Mouse (Mus musculus) embryonic stem cell, embryonic (primary cell): ENCODE results near the gene Hdac9.

Source experiments
- CTCF ChIA-PET, 4 experiments: fragments of 300-600 bp in 2 of 4; fragments of 350-600 bp in 2 of 4; sonication (Branson Sonifier 250); formaldehyde crosslinking; loops; one replicate each; lab custom pipeline; 2022; ENCODE audit warnings: inconsistent platforms in 2 of 4; lab: Charles Lee
- POLR2A ChIA-PET, 4 experiments: fragments of 300-600 bp in 2 of 4; fragments of 350-600 bp in 2 of 4; sonication (Branson Sonifier 250); formaldehyde crosslinking; loops; one replicate each; lab custom pipeline; 2022; ENCODE audit warnings: antibody characterized with exemption in 4 of 4, inconsistent platforms in 1 of 4; lab: Charles Lee

Gene Hdac9

DNA sequence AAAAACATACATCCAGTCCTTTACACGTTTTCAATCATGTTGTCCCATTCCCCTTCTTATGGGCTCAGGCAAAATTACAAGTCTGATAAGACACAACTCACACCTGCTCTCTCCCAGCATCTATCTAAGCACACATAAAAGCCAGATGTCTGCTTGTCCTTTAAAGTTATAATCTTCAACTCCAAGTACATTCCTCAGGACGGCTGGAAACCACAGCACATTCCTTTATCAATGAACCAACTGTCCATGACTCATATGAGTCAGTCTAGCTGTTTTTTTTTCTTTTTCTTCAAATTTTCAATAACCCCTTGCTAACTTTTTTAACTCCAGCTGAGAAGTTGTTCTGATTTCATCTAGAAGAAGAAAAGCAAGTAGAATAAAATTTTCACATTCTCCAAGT, 692.4 kb downstream of the Hdac9 start:
- CTCF ChIA-PET: no interaction called here
- POLR2A ChIA-PET: interaction anchor here in 1 of 4 experiments (0.6 kb wide), 1 partner anchor 506 kb away, joined by 3 read pairs; no protein-coding TSS in a partner anchor

DNA sequence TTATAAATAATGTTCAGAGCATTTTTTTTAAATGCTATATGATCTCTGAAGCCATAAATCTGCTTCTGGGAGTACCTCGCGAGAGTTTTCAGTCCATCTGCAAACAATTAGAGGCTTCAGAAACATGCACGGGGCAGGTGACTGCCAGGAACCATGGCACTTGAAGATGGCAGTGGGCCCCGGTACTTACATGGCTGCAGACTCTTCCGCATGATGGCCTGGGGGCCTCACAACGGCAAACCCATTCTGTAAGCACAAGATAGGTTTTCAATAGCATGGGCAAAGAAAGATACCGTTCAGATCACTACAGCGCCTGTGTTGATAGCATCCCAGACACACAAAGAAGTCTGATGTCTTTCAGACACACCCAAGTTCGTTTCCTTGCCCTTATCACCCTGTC, 695.9 kb downstream of the Hdac9 start:
- ChIA-PET POLR2A (no interaction called here), CTCF (no interaction called here)

DNA sequence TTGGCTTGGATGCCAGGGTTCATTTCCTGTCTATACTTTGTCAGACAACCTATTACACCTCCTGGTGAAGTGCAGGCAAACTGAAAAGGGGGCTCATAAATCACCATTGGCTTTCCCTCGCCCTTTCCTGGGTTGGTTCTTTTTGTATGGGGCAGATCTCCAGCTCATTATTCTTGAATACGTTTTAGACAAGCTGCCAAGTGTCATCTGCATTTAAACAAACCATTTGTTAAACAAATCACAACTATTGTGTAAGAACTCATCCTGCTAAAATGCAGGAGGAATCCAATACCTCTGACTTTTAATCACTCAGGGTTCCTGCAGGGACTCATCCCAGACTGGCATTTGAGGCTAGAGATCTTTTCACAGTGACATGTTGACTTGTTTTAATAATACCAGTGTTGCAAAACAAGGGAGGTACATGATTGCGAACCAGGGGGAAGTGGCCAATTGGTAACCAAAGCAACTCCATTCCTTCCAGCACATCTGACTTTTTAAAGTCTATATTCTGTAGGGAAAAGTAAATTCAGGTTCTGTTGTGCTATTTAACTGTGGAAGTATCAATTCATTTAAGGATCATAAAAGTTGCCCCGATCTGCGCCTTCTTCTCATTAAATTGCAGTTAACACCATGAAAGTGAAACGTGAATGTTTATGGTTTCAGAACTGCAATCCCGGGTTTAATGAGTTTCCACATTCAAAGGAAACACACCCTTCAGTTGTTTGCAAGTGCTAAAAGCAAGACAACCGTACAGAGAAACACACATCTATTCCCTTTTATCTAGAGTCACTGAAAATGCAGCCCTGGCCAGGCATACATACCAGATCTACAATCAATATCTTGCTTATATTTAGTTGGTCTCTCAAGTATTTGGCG, 696.6 kb downstream of the Hdac9 start:
- POLR2A ChIA-PET: no interaction called here
- CTCF ChIA-PET: interaction anchor here in 1 of 4 experiments (0.8 kb wide), 1 partner anchor 184 kb away, joined by 3 read pairs; no protein-coding TSS in a partner anchor

DNA sequence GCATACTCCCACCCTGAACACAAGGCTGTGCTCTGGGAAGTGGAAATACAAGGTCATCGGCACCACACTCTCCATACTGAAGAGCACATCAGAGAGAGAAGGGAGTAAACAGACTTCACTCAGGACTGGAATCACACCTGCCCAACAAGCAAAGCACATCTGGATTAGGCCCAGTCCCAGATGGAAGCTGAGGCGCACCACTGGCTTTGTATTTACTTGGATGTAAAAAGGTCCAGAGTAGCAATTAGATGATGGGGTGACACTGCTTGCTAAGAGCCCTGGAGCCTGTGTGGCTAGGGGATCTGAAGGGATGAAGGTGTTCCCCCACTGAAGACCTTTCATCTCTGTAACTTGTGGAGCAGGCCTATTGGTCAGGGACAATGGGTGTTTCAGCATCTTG, 698.3 kb downstream of the Hdac9 start:
- CTCF ChIA-PET: no interaction called here
- POLR2A ChIA-PET: no interaction called here

DNA sequence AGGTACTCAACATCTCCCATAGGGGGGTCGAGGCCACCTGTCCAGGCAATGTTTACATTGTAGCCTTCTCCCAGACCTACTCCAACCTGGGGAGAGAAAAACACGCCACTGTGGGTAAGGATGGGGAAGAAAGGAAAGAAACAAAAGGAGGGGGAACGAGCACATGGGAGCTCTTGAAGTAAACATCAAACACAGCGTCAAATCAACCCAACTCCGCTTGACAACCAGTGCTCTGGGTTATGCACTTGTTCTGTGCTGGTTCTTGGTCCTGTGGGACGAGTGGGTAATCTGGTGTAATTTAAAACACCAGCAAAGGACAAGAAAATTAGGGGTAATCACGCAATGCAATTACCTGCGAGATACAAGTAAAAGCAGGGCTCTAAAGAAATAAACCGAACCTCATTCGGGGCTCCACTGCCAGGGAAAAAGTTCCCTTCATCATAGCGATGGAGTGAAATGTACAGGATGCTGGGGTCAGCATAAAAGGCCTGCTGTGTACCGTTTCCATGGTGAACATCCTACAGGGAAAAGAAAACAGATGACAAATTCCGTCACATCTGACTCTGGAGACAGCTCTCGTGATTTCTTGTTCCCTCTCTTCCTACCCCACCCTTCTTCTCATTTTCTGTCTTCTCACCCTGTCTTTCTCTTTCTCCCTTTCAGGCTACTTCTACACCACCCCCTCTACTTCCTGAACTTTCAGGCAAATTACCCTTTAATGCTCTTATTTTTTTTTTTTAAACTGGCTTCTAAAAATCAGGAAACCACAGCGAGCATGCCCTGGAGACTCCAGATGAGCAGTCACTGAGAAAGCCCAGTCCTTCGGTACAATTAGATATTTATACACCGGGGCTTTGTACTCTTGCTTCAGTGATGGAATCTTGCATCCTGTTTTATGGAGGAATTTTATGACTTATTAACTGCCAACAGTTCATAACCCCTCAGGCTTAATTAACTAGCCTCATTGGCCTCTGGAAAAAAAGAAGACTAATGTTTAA, 701.6 kb downstream of the Hdac9 start:
- POLR2A ChIA-PET: no interaction called here
- CTCF ChIA-PET: no interaction called here

DNA sequence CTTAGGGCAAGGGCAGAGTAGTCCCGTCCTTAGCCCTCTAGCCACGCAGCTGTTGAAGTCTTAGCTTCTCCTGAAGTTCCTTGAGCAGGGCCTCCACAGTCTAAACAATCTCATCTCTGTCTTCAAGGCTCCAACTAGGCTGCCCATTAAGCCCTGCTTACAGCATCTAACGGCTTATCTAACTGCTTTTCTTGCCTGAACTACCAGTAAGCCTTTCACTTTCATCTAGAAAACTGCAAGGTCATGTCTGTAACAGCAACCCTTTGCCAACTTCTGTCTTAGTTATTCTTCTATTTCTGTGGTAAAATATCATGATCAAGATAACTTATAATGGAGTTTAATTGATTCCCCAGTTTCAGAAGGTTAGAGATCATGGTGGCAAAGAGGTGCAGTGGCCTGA, 704.7 kb downstream of the Hdac9 start:
- ChIA-PET CTCF (no interaction called here), POLR2A (no interaction called here)

DNA sequence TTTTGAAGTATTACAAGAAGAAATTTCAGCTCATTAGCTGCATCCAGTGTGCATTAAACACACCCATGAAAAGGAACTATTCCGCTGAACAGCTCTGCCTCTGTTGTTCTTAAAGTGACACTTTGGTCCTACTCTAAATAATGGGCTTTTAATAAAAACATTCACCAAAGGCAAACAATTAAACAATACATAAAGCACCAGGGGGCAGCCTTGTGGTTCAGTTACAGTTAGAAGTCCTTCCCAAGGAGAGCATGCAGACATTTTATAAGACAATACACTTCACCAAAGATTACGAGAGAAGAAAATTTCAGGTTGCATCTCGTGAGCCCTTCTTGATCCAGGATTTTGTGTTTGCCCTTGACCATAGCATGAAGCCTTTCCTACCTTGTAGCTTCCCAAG, 715.4 kb downstream of the Hdac9 start:
- CTCF ChIA-PET: no interaction called here
- POLR2A ChIA-PET: no interaction called here

DNA sequence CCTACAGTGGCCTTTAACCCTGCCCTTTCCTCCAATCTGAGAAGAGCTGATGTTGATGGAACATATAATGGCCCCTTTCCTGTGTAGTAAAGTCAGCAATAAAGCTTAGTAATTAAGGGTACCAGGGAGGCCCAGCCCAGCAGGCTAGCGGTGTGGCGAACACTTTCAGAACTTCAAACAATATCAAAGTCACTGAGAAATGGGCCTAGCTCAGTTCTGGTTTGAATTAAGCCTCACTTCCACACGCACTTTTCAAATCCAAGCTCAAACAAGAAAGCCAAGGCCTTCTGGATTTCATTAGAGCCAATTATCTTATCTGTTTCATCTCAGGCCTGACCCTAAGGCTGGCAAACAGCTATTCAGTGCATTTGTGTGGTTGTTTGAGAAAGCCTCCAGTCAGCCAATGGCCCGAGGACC, 716.9 kb downstream of the Hdac9 start:
- ChIA-PET CTCF (no interaction called here), POLR2A (no interaction called here)

DNA sequence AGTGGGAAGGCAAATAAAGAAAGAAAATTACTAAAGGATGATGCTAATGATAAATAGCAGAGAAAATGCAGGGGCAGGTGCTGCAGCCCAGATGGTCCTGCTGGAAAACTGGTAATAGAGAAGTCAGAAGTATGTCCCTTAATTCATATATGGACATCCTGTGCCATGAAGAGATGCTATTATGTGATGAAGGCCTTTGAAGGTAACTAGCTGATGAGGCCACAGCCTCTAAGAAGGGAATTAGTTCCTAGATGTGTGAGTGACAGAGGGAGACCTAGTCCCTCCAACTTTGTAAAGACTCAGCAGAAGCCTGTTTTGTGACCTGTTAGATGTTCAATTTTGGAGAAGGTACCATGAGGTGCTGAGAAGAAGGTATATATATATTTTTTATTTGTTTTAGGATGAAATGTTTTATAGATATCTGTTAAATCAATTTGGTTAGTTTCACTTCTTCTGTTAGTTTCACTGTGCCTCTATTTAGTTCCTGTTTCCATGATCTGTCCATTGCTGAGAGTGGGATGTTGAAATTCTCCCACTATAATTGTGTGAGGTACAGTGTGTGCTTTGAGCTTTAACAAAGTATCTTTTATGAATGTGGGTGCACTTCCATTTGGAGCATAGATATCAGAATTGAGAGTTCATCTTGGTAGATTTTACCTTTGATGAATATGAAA, 721.6 kb downstream of the Hdac9 start:
- ChIA-PET POLR2A (interaction anchor here in 1 of 4 experiments (0.6 kb wide), 1 partner anchor 162 kb away, joined by 3 read pairs; no protein-coding TSS in a partner anchor), CTCF (no interaction called here)

DNA sequence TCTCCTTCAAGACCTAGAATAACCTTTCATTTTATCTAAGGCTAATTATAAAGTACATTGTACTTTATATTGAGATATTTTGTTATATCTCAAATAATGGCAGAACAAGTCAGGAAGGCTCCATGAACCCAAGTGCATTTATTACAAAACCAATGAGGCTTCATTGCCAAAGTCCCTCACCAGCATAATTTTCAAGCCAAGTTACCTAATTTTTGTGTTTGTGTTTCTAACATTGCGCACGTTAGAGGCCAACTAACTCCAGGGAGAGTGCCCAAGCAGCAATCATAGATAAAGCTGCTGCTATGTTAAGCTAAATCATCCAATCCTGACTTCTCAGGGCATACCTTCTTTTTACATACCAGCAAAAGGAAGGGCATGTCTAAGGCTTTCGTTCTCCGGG, 722.8 kb downstream of the Hdac9 start:
- POLR2A ChIA-PET: no interaction called here

DNA sequence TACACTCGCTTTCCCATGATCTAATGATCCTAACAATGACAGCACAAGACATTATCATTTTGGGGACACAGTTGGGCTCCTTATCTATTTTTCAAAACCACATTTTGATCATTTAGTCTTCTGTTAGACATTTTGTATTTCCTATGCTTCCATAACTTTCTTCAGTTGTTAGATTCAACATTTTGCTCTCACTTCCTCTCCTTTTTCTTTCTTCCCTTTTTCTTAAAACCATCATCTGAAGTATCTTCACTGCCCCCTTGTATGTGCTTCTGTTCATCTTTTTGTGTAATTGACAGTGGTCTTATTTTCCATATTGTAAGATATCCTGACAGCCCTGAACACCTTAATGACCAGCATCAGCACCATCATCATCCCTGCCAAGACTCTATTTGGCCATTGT, 725.6 kb downstream of the Hdac9 start:
- POLR2A ChIA-PET: no interaction called here
- CTCF ChIA-PET: no interaction called here

More for the DNA sequence above, 722.8 kb downstream of the Hdac9 start:
- CTCF ChIA-PET: no interaction called here

DNA sequence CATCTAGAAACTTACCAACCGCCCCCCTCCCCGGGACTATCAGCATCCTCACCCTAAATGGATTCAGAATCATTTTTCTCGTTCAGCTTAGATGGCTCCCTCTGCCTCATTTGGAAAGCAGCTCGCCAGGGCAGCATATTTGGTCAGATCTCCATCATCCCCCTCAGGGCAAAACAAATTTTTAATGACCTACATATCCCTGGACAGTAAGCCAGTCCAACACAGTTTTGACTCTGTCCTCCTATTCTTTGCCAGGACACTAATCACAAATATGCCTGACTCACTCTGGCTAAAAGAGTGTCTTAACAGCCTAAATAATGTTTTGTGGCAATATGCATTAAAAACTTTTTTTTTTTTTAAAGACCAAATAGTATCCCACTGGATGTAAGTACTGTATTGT, 738.0 kb downstream of the Hdac9 start:
- CTCF ChIA-PET: no interaction called here

DNA sequence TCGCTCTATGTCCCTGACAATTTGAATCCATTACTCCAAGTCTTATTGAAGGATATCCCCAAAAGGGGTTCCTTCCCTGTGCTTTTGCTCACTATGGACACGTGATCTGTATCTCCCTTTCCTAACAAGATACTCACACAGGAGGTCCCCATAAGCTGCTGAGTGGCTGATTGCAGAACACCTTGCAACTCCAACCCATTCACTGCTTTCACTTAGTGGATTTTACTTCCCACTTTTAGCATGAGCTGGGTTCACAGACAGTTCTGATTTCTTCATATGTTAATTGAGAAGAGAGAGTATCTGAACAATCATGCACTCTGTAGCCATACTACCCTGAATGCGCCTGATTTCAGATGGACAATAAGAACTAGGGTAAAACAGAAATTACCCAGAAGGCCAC, 740.1 kb downstream of the Hdac9 start:
- CTCF ChIA-PET: no interaction called here
- POLR2A ChIA-PET: no interaction called here

More for the DNA sequence above, 738.0 kb downstream of the Hdac9 start:
- POLR2A ChIA-PET: no interaction called here

DNA sequence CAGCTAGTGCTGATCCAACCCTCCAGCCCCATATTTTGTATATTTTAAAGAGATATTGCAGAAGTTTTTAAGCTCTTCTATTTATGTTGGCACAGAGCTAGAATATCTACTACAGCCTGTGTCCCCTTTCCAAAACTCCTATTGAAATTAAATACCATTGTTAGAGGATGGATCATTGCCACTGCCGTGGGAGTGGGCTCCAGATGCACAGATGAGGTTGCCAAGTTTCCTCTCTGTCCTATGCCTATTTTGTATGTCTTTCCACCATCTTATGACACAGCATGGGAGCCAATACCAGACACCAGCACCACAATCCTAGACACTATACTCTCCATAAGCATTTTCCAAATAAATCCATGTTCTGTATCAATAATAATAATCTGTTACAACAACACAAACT, 743.9 kb downstream of the Hdac9 start:
- ChIA-PET CTCF (interaction anchor here in 1 of 4 experiments (0.6 kb wide), 1 partner anchor 93 kb away, joined by 3 read pairs; no protein-coding TSS in a partner anchor), POLR2A (no interaction called here)

DNA sequence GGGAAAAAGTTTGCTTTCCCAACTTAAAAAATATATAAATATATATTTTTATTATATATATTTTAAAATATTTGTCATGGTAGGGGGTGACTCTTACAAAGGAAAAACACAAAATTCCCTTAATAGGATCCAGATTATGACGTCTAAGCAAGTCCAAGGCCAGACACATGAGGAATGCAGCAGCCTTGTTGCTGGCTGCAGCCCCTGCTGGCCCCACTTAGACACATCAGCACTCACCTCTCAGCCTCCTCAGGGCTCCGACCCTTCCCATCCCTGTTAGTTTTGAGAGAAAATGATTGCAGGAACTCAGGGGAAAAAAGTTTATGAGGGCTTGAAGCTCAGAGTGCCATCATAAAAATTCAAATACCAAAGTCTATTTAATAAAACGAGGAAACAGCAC, 746.3 kb downstream of the Hdac9 start:
- ChIA-PET CTCF (no interaction called here), POLR2A (no interaction called here)

DNA sequence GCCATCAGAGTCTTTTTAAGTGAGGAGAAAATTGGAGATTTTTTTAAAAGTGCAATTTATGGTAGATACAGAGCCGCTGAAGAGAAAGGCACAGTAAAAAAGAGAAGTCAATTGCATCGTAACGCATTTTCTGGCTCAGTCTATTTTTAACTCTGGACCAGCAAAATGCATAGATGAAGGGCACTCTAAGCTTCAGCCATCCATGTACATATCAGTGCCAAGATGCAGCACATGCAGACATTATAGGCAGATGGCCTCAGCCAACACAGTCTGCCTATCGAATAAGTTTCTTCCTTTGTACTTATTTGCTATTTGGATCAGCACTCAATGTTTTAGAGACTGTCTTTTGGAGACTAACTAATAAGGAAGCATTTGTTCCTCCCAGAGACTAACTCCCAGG, 751.2 kb downstream of the Hdac9 start:
- CTCF ChIA-PET: no interaction called here
- POLR2A ChIA-PET: no interaction called here

DNA sequence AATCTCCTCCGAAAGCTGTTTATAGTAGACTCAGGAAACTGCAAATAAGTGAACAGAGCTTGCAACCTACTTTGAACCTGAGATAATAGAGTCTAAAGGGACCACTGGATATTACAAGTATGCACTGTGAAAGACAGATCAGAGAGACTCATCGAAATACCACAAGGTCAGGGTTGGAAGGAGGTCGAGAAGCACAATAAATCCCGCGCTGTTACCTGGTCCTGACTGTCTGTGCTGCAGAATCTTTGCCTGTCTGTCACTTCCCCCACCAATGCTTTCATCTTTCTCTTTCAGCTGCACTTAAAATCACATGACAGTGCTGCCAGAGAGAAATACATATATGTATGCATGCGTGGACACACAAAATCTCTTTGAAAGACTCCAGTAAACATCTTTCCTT, 760.6 kb downstream of the Hdac9 start:
- ChIA-PET POLR2A (no interaction called here), CTCF (no interaction called here)

DNA sequence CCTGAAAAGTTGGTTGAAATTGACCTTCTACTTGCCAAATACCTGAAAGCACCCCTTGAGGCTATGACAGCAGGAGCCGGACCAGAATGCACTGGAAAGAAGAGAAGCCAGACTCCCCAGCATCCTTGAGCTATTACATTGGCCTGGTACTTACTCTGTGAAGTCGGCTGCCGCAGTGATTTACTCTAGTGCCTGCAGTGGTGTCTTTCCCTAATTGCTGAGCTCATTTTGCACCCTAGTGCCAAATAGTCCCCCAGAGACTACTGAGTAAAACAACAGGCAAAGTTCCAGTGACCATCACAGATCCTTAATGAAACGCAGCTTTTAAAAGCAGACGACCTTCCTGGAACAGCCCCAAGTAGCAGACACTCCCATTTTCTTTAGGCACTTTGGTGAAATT, 761.2 kb downstream of the Hdac9 start:
- ChIA-PET POLR2A (no interaction called here), CTCF (no interaction called here)

DNA sequence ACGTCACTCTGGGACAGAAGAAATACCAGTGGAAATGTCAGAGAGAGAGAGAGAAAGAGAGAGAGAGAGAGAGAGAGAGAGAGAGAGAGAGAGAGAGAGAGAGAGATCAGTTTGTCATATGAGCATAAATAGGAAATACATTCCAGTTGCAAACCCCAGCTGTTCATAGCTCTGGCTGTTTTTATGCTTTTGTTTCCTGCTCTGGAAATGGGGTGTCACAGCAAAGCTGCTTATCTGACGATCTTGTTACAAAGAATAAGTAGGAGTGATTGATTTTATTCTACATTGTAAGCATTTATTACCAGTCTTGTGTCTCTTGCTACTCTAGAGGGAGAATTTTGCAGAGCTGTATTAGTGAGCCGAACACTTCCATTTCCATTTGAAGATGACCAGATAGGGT, 762.1 kb downstream of the Hdac9 start:
- CTCF ChIA-PET: no interaction called here
- POLR2A ChIA-PET: interaction anchor here in 1 of 4 experiments (0.5 kb wide), 1 partner anchor 115 kb away, joined by 3 read pairs; no protein-coding TSS in a partner anchor
